Mouse (Mus musculus) small intestine, adult 2 months (tissue): Measurements from ENCODE around the gene Fbxl19. TPM values are rescaled to one million over a fixed set of nuclear protein-coding genes. Genes with fewer than 3 reads are reported as not detected.

ENCODE experiments used
- H3K27ac ChIP-seq: fragments of 200-500 bp; 2 replicates; pipeline ENCODE4 v1.5.1; 2012; ENCODE audit warnings: low read depth, low read length, control low read depth, inconsistent platforms; ENCODE audit not compliant: insufficient read depth
- H3K27me3 ChIP-seq: fragments of 200-500 bp; 2 replicates; pipeline ENCODE4 v1.6.1; 2012; ENCODE audit warnings: mild to moderate bottlenecking, moderate library complexity, low read length, inconsistent platforms; ENCODE audit not compliant: control insufficient read depth, insufficient read depth
- H3K36me3 ChIP-seq: fragments of 200-500 bp; 2 replicates; pipeline ENCODE4 v1.6.1; 2012; ENCODE audit warnings: mild to moderate bottlenecking, low read length, control low read depth, inconsistent platforms; ENCODE audit not compliant: control insufficient read depth, insufficient read depth
- H3K4me1 ChIP-seq: fragments of 200-500 bp; 2 replicates; pipeline ENCODE4 v1.6.1; 2012; ENCODE audit warnings: low read length, inconsistent platforms, mixed read lengths; ENCODE audit not compliant: control insufficient read depth, insufficient read depth, insufficient read length
- H3K4me3 ChIP-seq: fragments of 200-500 bp; 2 replicates; pipeline ENCODE4 v1.5.1; 2012; ENCODE audit warnings: low read depth, mild to moderate bottlenecking, control low read depth, inconsistent platforms, low read length, moderate library complexity
- CTCF ChIP-seq: fragments of 200-500 bp; IDR thresholded peaks from 2 replicates; pipeline ENCODE4 v1.5.1; 2012; ENCODE audit warnings: low read depth, mild to moderate bottlenecking, control low read depth, inconsistent platforms, low read length, moderate library complexity, mixed read lengths; ENCODE audit not compliant: insufficient replicate concordance, insufficient read length; ENCODE audit errors: extremely low read depth
- POLR2A ChIP-seq: fragments of 200-500 bp; IDR thresholded peaks from 2 replicates; pipeline ENCODE4 v1.6.1; 2012; ENCODE audit warnings: low read depth, mild to moderate bottlenecking, control low read depth, inconsistent platforms, low read length, moderate library complexity
- WGBS: fragments of 180-500 bp; shearing (Covaris S2); methylation state at CpG from one replicate; pipeline ENCODE4 v1.1.7; 2018; 5-methylcytosine and 5-hydroxymethylcytosine counted together
- polyA plus RNA-seq: library from polyadenylated mRNA; depleted of rRNA; stranded (reverse); fragments of >200 nt; gene quantifications from 2 replicates; pipeline ENCODE4 v1.2.3, GENCODE M21; 2012

The Fbxl19 gene
- polyA plus RNA-seq, 1 experiment, result 53.0 TPM

- Histone ChIP-seq H3K36me3 (peaks cover 36% of the 10 kb centered on the region), H3K27ac (no peak overlapping the region), H3K27me3 (no peaks in the 10 kb centered on the region), H3K4me1 (peaks cover 4% of the 10 kb centered on the region; the same call in 1 of the 2 replicates), H3K4me3 (no peak overlapping the region)
- TF ChIP-seq CTCF (no peak), POLR2A (no peak)
- 93% methylated on average over 28 of the region's 28 CpGs for WGBS
Observed at GRCm38 (mm10) chr7:127748235-127748560, 3.9 kb downstream of the Fbxl19 start.

GRCm38 (mm10) chr7:127750131-127751127 lies 6.1 kb downstream of the Fbxl19 start:
- 87% methylated on average over 19 of the region's 19 CpGs for WGBS
- Histone ChIP-seq H3K4me3 (no peak overlapping the region), H3K27ac (no peak overlapping the region), H3K36me3 (peaks cover 50% of the 10 kb centered on the region), H3K4me1 (peaks cover 4% of the 10 kb centered on the region; the same call in 1 of the 2 replicates), H3K27me3 (no peaks in the 10 kb centered on the region)
- TF ChIP-seq CTCF, result no peak
- TF ChIP-seq POLR2A, result no peak

GRCm38 (mm10) chr7:127751619-127752018 lies 7.3 kb downstream of the Fbxl19 start:
- Histone ChIP-seq H3K4me3 (no peak overlapping the region), H3K36me3 (peaks cover 51% of the 10 kb centered on the region), H3K4me1 (peaks cover 4% of the 10 kb centered on the region; the same call in 1 of the 2 replicates), H3K27me3 (no peaks in the 10 kb centered on the region), H3K27ac (no peak overlapping the region)
- 87% methylated on average over 5 of the region's 5 CpGs for WGBS
- no peak for TF ChIP-seq CTCF
- TF ChIP-seq POLR2A, result no peak

GRCm38 (mm10) chr7:127752069-127752468 lies 7.7 kb downstream of the Fbxl19 start:
- WGBS, result 95% methylated on average over 27 of the region's 27 CpGs
- Histone ChIP-seq H3K4me3 (no peak overlapping the region), H3K27ac (no peak overlapping the region), H3K4me1 (0 out of 2 replicates have a peak, but pooled peaks cover under 1% of the 10 kb centered on the region), H3K36me3 (peaks cover 52% of the 10 kb centered on the region), H3K27me3 (no peaks in the 10 kb centered on the region)
- no peak for TF ChIP-seq POLR2A
- no peak for TF ChIP-seq CTCF

- 59% methylated on average over 5 of the region's 5 CpGs for WGBS
- TF ChIP-seq CTCF (no peak), POLR2A (no peak)
- Histone ChIP-seq H3K4me1 (no peaks in the 10 kb centered on the region), H3K4me3 (no peak overlapping the region), H3K36me3 (peaks cover 55% of the 10 kb centered on the region), H3K27me3 (no peaks in the 10 kb centered on the region), H3K27ac (no peak overlapping the region)
Observed at GRCm38 (mm10) chr7:127753158-127753557, 8.8 kb downstream of the Fbxl19 start.

GRCm38 (mm10) chr7:127753741-127754140 lies 9.4 kb downstream of the Fbxl19 start:
- Histone ChIP-seq H3K27me3 (no peaks in the 10 kb centered on the region), H3K27ac (no peak overlapping the region), H3K36me3 (peaks cover 55% of the 10 kb centered on the region), H3K4me1 (no peaks in the 10 kb centered on the region), H3K4me3 (no peak overlapping the region)
- TF ChIP-seq CTCF (no peak), POLR2A (no peak)
- 75% methylated on average over 7 of the region's 7 CpGs for WGBS

GRCm38 (mm10) chr7:127759716-127760115 lies 15.4 kb downstream of the Fbxl19 start:
- H3K27me3 ChIP-seq, result no peaks in the 10 kb centered on the region
- no peak overlapping the region for H3K4me3 ChIP-seq
- H3K36me3 ChIP-seq, result peaks cover 28% of the 10 kb centered on the region
- TF ChIP-seq POLR2A (no peak), CTCF (no peak)
- H3K27ac ChIP-seq, result no peak overlapping the region
- WGBS, result 73% methylated on average over 6 of the region's 6 CpGs
- H3K4me1 ChIP-seq, result no peaks in the 10 kb centered on the region; the same call in 1 of the 2 replicates

GRCm38 (mm10) chr7:127760478-127760877 lies 16.1 kb downstream of the Fbxl19 start:
- WGBS, result 46% methylated on average over 3 of the region's 3 CpGs
- Histone ChIP-seq H3K27ac (no peak overlapping the region), H3K36me3 (peaks cover 25% of the 10 kb centered on the region)

More at GRCm38 (mm10) chr7:127760478-127760877, 16.1 kb downstream of the Fbxl19 start:
- TF ChIP-seq POLR2A (no peak), CTCF (no peak)
- H3K4me1 ChIP-seq, result no peaks in the 10 kb centered on the region; the same call in 1 of the 2 replicates
- no peaks in the 10 kb centered on the region for H3K27me3 ChIP-seq
- no peak overlapping the region for H3K4me3 ChIP-seq
